Mouse (Mus musculus) macrophage (primary cell): ENCODE measurements around the gene Anxa6. TPM values are rescaled to one million over a fixed set of nuclear protein-coding genes. Genes with fewer than 3 reads are reported as not detected.

Source experiments
- H3K27ac ChIP-seq: fragments of 350-480 bp; formaldehyde crosslinking; 2 replicates; pipeline ENCODE4 v1.9.0; 2021
- H3K36me3 ChIP-seq: fragments of 350-480 bp; formaldehyde crosslinking; 2 replicates; pipeline ENCODE4 v1.9.0; 2021; ENCODE audit errors: inconsistent target
- H3K4me3 ChIP-seq: fragments of 350-480 bp; formaldehyde crosslinking; 2 replicates; pipeline ENCODE4 v1.9.0; 2021; ENCODE audit errors: inconsistent target
- H3K79me2 ChIP-seq: fragments of 350-480 bp; formaldehyde crosslinking; 2 replicates; pipeline ENCODE4 v1.9.0; 2021; ENCODE audit errors: inconsistent target
- WGBS: methylation state at CpG from one replicate; pipeline ENCODE4 v1.1.7; 2026; ENCODE audit warnings: inconsistent platforms; ENCODE audit not compliant: missing documents; 5-methylcytosine and 5-hydroxymethylcytosine counted together
- polyA plus RNA-seq: library from polyadenylated mRNA; stranded (reverse); fragments of 250-400 nt; gene quantifications from 3 replicates; pipeline ENCODE4 v1.2.4, GENCODE M21; 2018; ENCODE audit warnings: inconsistent platforms

The Anxa6 gene
- polyA plus RNA-seq, 1 experiment from 2014 or later: 198 TPM

DNA sequence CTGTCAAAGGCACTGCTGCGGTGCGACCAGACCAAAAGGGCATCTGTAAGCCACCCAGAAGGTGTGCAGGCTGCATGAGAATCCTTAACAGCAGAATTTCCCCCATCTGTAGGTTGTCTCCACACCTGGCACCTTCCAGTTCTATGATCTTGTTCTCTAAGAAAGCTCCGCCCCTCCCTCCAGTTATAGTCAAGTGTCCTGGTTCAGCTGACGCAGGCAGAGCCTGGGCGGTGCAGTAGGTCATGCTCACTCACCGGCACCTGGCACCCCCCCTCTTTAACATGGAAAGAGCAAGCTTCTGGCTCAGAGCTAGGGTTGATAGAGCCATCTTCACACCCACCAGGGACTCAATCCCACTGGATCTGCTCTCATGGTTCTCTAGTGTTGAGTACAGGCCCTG, 104.0 kb downstream of the Anxa6 start:
- 94% methylated on average over 6 of the region's 6 CpGs for WGBS
- no peak overlapping the region for H3K4me3 ChIP-seq
- no peak overlapping the region for H3K27ac ChIP-seq
- H3K79me2 ChIP-seq: no peaks in the 10 kb centered on the region; the same call in 1 of the 2 replicates
- peaks cover 83% of the 10 kb centered on the region for H3K36me3 ChIP-seq

Other genes with a start within 250 kb of the Anxa6 start
- 72.7 to 141 TPM (median 127 TPM) in 3 replicates for gene Cdc42se2, start 245.8 kb downstream of the Anxa6 start, polyA plus RNA-seq
- gene Lyrm7, start 172.5 kb downstream of the Anxa6 start, polyA plus RNA-seq: 0.29 to 3.3 TPM (median 1.0 TPM) in 3 replicates
- gene Hint1, start 167.1 kb downstream of the Anxa6 start, polyA plus RNA-seq: 231 to 631 TPM (median 515 TPM) in 3 replicates
- gene Gpx3, start 131.0 kb downstream of the Anxa6 start, polyA plus RNA-seq: 191 to 766 TPM (median 446 TPM) in 3 replicates
- 45.9 to 108 TPM (median 70.5 TPM) in 3 replicates for gene Tnip1, start 70.5 kb downstream of the Anxa6 start, polyA plus RNA-seq
- gene Ccdc69, start 44.7 kb upstream of the Anxa6 start, polyA plus RNA-seq: 2.8 to 5.5 TPM (median 3.1 TPM) in 3 replicates
- 127 to 236 TPM (median 209 TPM) in 3 replicates for gene Gm2a, start 64.7 kb upstream of the Anxa6 start, polyA plus RNA-seq
- 0.10 TPM in 1 of 3 replicates, not detected in the others for gene Slc36a3, start 118.3 kb upstream of the Anxa6 start, polyA plus RNA-seq
- 0.12 TPM in 1 of 3 replicates, not detected in the others for gene Slc36a2, start 151.6 kb upstream of the Anxa6 start, polyA plus RNA-seq
- gene Slc36a1, start 170.9 kb upstream of the Anxa6 start, polyA plus RNA-seq: 21.5 to 45.5 TPM (median 25.9 TPM) in 3 replicates